Mouse (Mus musculus): ENCODE data around the gene A830031A19Rik. TPM values are rescaled to one million over a fixed set of nuclear protein-coding genes. Genes with fewer than 3 reads are reported as not detected.

Gene A830031A19Rik
- polyA plus RNA-seq, 1 experiment from 2014 or later: not detected

GRCm38 (mm10) chr11:24060428-24060827 lies 14.4 kb downstream of the A830031A19Rik start:
- Histone ChIP-seq H3K27me3 (ENCODE audit: control insufficient read depth, insufficient read depth, low read length) (peaks cover 34% of the 10 kb centered on the region), H3K4me3 (ENCODE audit: control insufficient read depth in 1 of 2, insufficient read depth in 1 of 2, low read depth in 1 of 2, low read length in 2 of 2) (peak overlapping the region; percentile 32 to 34; a peak in 3 of 4 replicates), H3K27ac (replicated peaks in 1 of 2; ENCODE audit: control insufficient read depth in 1 of 2, insufficient read depth in 1 of 2, low read depth in 2 of 2, low read length in 2 of 2) (no peak overlapping the region), H3K9me3 (ENCODE audit: control insufficient read depth, low read length) (no peaks in the 10 kb centered on the region), H3K4me2 (ENCODE audit: low read length) (peak overlapping the region; percentile 67), H3K9ac (ENCODE audit: low read length) (no peak overlapping the region), H3K36me3 (ENCODE audit: control insufficient read depth, insufficient read depth, low read length) (no peaks in the 10 kb centered on the region), H3K4me1 (ENCODE audit: control insufficient read depth in 2 of 2, insufficient read depth in 2 of 2, low read length in 2 of 2) (peaks cover 0 to 7% of the 10 kb centered on the region in 2 experiments; a peak in 3 of 4 replicates)
- no peak for ATAC-seq (ENCODE audit: insufficient number of reproducible peaks, insufficient read depth, low FRiP score, low read depth)
- 12% methylated on average over 5 of the region's 5 CpGs for WGBS

DNA sequence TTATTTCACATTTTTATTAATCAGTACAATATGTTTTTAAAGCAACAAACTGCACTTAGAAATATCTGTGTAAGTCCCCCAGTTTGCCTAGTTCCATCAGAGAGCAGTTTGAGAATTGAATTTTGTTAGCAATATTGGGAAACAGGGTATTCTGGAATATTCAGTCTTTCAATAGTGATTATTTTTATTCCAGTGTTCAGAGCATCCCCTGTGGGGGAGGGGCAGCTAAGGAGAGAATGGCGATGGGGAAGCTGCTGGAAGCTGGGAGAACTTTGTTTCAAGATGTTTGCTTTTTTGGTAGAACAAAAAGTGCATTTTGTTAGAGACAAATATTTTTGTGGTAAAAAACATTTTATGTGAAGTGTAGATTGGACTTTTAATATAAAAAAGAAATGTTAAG lies 15.7 kb downstream of the A830031A19Rik start:
- peaks cover 0 to 7% of the 10 kb centered on the region in 2 experiments; a peak in 3 of 4 replicates for H3K4me1 ChIP-seq (ENCODE audit: control insufficient read depth in 2 of 2, insufficient read depth in 2 of 2, low read length in 2 of 2)
- H3K36me3 ChIP-seq (ENCODE audit: control insufficient read depth, insufficient read depth, low read length): no peaks in the 10 kb centered on the region
- no peaks in the 10 kb centered on the region for H3K9me3 ChIP-seq (ENCODE audit: control insufficient read depth, low read length)
- WGBS: 14% methylated on average over 1 of the region's 1 CpGs
- H3K27ac ChIP-seq (replicated peaks in 1 of 2; ENCODE audit: control insufficient read depth in 1 of 2, insufficient read depth in 1 of 2, low read depth in 2 of 2, low read length in 2 of 2): no peak overlapping the region
- no peak overlapping the region for H3K4me3 ChIP-seq (ENCODE audit: control insufficient read depth in 1 of 2, insufficient read depth in 1 of 2, low read depth in 1 of 2, low read length in 2 of 2)
- H3K9ac ChIP-seq (ENCODE audit: low read length): no peak overlapping the region
- H3K27me3 ChIP-seq (ENCODE audit: control insufficient read depth, insufficient read depth, low read length): peaks cover 34% of the 10 kb centered on the region
- no peak for ATAC-seq (ENCODE audit: insufficient number of reproducible peaks, insufficient read depth, low FRiP score, low read depth)
- no peak overlapping the region for H3K4me2 ChIP-seq (ENCODE audit: low read length)

GRCm38 (mm10) chr11:24052882-24053281 lies 22.0 kb downstream of the A830031A19Rik start:
- no peak overlapping the region for H3K9ac ChIP-seq (ENCODE audit: low read length)
- no peaks in the 10 kb centered on the region for H3K36me3 ChIP-seq (ENCODE audit: control insufficient read depth, insufficient read depth, low read length)
- no peak for ATAC-seq (ENCODE audit: insufficient number of reproducible peaks, insufficient read depth, low FRiP score, low read depth)
- 0 out of 4 replicates have a peak, but pooled peaks cover 0 to 2% of the 10 kb centered on the region in 2 experiments for H3K4me1 ChIP-seq (ENCODE audit: control insufficient read depth in 2 of 2, insufficient read depth in 2 of 2, low read length in 2 of 2)
- H3K27ac ChIP-seq (replicated peaks in 1 of 2; ENCODE audit: control insufficient read depth in 1 of 2, insufficient read depth in 1 of 2, low read depth in 2 of 2, low read length in 2 of 2): no peak overlapping the region
- no peaks in the 10 kb centered on the region for H3K27me3 ChIP-seq (ENCODE audit: control insufficient read depth, insufficient read depth, low read length)
- H3K9me3 ChIP-seq (ENCODE audit: control insufficient read depth, low read length): no peaks in the 10 kb centered on the region
- no peak overlapping the region for H3K4me2 ChIP-seq (ENCODE audit: low read length)
- H3K4me3 ChIP-seq (ENCODE audit: control insufficient read depth in 1 of 2, insufficient read depth in 1 of 2, low read depth in 1 of 2, low read length in 2 of 2): no peak overlapping the region
- WGBS: 60% methylated on average over 6 of the region's 6 CpGs

DNA sequence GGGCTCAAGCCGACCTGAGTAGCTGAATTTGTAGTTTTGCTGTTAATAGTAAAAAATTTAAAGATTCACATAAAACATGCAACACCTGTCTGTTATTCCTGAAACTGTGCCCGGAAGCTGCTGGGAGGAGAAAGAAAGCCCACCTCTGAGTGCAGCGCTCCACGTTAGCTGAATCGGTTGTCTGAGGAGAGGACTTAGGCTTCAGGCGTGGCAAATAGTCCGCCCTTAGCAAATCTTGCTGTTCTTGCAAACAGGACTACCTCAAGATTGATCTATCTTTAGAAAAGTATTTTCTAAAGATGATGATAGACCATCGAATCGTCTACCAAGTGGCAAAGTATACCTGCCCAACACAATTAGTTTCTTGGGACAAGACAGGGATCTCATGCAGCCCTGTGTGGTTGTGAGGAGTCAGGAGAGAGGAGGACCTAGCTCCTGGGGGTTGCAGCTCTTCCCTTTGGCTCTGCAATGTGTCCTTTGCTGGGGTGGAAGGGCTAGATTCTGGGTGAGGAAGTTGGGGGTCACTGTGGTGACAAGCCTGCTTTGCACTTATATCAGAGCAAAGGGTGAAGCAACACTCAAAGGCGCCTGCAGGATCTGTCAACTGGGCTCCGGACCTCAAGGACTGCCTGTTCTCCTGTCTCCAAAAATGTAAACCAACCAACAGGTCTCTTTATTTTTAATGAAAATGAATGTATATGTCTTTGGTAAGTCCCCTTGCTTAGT lies 24.7 kb downstream of the A830031A19Rik start:
- Histone ChIP-seq H3K4me1 (ENCODE audit: control insufficient read depth in 2 of 2, insufficient read depth in 2 of 2, low read length in 2 of 2) (0 out of 4 replicates have a peak, but pooled peaks cover 0 to 2% of the 10 kb centered on the region in 2 experiments), H3K36me3 (ENCODE audit: control insufficient read depth, insufficient read depth, low read length) (no peaks in the 10 kb centered on the region), H3K9ac (ENCODE audit: low read length) (no peak overlapping the region), H3K4me3 (ENCODE audit: control insufficient read depth in 1 of 2, insufficient read depth in 1 of 2, low read depth in 1 of 2, low read length in 2 of 2) (no peak overlapping the region), H3K27me3 (ENCODE audit: control insufficient read depth, insufficient read depth, low read length) (no peaks in the 10 kb centered on the region), H3K9me3 (ENCODE audit: control insufficient read depth, low read length) (no peaks in the 10 kb centered on the region), H3K4me2 (ENCODE audit: low read length) (peak overlapping the region; percentile 70; the same call in 1 of the 2 replicates), H3K27ac (replicated peaks in 1 of 2; ENCODE audit: control insufficient read depth in 1 of 2, insufficient read depth in 1 of 2, low read depth in 2 of 2, low read length in 2 of 2) (no peak overlapping the region)
- WGBS: 72% methylated on average over 11 of the region's 11 CpGs
- ATAC-seq (ENCODE audit: insufficient number of reproducible peaks, insufficient read depth, low FRiP score, low read depth): no peak

DNA sequence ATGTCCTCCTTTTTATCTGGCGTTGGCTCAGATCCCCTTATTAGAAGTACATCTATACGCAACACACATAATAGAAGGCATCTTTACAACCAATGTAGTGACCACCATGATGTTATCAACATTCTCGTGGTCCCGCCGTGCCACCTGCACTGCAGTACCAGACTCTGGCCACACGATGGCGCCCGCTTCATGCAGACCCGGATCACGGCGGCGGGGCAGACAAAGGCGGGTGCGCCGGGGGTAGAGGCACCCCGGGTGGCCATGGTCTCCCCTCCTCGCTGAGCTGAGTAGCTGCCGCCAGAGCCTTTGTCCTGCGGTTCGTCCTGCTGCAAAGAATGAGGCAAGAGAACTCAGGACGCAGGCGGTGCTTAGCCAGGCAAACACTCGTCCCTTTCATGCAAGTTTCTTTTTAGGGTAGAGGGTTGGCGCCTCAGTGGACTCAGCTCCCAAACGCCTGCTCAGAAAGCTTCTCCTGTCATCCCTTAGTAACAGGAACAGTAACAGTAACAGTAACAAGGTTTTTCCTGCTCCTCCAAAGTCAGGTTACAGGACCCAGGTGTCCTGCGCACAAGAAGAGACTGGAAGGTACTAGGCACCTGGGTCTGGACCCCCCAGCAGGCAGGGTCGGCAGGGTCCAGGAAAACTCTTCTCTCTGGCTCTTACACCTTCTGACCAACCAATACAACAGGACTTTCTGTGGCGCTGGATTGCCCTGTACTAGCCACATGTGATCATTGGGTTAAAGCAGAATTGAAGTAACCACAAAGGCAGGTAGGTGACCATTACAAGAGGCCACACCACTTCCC lies 25.4 kb downstream of the A830031A19Rik start:
- Histone ChIP-seq H3K4me2 (ENCODE audit: low read length) (peak overlapping the region; percentile 70), H3K4me3 (ENCODE audit: control insufficient read depth in 1 of 2, insufficient read depth in 1 of 2, low read depth in 1 of 2, low read length in 2 of 2) (peak overlapping the region; percentile 44 to 55), H3K9ac (ENCODE audit: low read length) (peak overlapping the region; percentile 74), H3K36me3 (ENCODE audit: control insufficient read depth, insufficient read depth, low read length) (no peaks in the 10 kb centered on the region), H3K27ac (replicated peaks in 1 of 2; ENCODE audit: control insufficient read depth in 1 of 2, insufficient read depth in 1 of 2, low read depth in 2 of 2, low read length in 2 of 2) (no peak overlapping the region), H3K4me1 (ENCODE audit: control insufficient read depth in 2 of 2, insufficient read depth in 2 of 2, low read length in 2 of 2) (0 out of 4 replicates have a peak, but pooled peaks cover 0 to 2% of the 10 kb centered on the region in 2 experiments), H3K27me3 (ENCODE audit: control insufficient read depth, insufficient read depth, low read length) (no peaks in the 10 kb centered on the region), H3K9me3 (ENCODE audit: control insufficient read depth, low read length) (no peaks in the 10 kb centered on the region)
- peak; percentile 54; the same call in 1 of the 2 replicates for ATAC-seq (ENCODE audit: insufficient number of reproducible peaks, insufficient read depth, low FRiP score, low read depth)
- WGBS: 5% methylated on average over 28 of the region's 28 CpGs

DNA sequence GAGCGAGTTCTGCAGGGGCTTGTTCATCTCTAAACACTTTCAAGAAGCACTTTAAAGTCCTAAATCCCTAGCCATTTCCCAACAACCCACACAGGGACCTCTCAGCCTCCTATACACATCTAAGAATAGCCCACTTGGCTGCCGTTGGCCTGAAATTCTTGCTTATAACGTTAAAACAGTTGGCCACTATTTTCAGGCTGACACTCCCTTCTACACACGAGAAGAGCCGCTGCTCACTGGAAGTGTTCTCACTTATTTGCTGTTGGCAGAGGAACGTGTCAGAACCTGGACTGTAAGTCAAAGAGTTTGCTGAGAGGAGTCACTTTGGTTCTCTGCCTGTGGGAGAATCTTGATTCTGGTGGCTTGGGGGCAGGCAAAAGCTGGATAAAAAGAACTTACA lies 30.8 kb downstream of the A830031A19Rik start:
- Histone ChIP-seq H3K27ac (replicated peaks in 1 of 2; ENCODE audit: control insufficient read depth in 1 of 2, insufficient read depth in 1 of 2, low read depth in 2 of 2, low read length in 2 of 2) (no peak overlapping the region), H3K4me3 (ENCODE audit: control insufficient read depth in 1 of 2, insufficient read depth in 1 of 2, low read depth in 1 of 2, low read length in 2 of 2) (no peak overlapping the region), H3K4me1 (ENCODE audit: control insufficient read depth in 2 of 2, insufficient read depth in 2 of 2, low read length in 2 of 2) (peaks cover 0 to 2% of the 10 kb centered on the region in 2 experiments; a peak in 2 of 4 replicates), H3K9ac (ENCODE audit: low read length) (no peak overlapping the region), H3K9me3 (ENCODE audit: control insufficient read depth, low read length) (no peaks in the 10 kb centered on the region), H3K27me3 (ENCODE audit: control insufficient read depth, insufficient read depth, low read length) (no peaks in the 10 kb centered on the region), H3K4me2 (ENCODE audit: low read length) (no peak overlapping the region), H3K36me3 (ENCODE audit: control insufficient read depth, insufficient read depth, low read length) (no peaks in the 10 kb centered on the region)
- no peak for ATAC-seq (ENCODE audit: insufficient number of reproducible peaks, insufficient read depth, low FRiP score, low read depth)
- WGBS: 34% methylated on average over 6 of the region's 6 CpGs

DNA sequence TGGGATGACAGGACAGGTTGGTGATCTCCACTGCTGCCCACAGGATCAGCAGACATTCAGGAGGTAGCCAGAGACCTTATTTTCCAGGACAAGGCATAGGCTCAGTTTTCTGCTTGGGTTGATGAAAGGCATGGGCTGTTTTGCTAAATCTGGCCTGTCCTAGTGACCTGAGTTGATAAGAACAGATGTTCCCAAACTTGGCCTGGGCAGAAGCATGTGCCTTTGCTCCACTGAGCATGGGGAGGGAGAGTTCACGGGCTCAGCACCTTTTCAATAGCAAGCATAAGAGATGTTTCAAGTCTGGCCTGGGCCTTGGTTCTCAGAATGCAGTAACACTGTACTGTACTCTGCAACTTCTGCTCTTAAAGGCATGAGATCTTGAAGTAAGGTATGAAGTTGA lies 54.1 kb downstream of the A830031A19Rik start:
- H3K4me1 ChIP-seq (ENCODE audit: control insufficient read depth in 2 of 2, insufficient read depth in 2 of 2, low read length in 2 of 2): peaks cover 8 to 13% of the 10 kb centered on the region in 2 experiments; a peak in 2 of 4 replicates
- no peak overlapping the region for H3K9ac ChIP-seq (ENCODE audit: low read length)
- H3K9me3 ChIP-seq (ENCODE audit: control insufficient read depth, low read length): no peaks in the 10 kb centered on the region
- H3K27ac ChIP-seq (replicated peaks in 1 of 2; ENCODE audit: control insufficient read depth in 1 of 2, insufficient read depth in 1 of 2, low read depth in 2 of 2, low read length in 2 of 2): no peak overlapping the region
- no peak overlapping the region for H3K4me3 ChIP-seq (ENCODE audit: control insufficient read depth in 1 of 2, insufficient read depth in 1 of 2, low read depth in 1 of 2, low read length in 2 of 2)
- H3K36me3 ChIP-seq (ENCODE audit: control insufficient read depth, insufficient read depth, low read length): no peaks in the 10 kb centered on the region
- 46% methylated on average over 1 of the region's 1 CpGs for WGBS
- no peaks in the 10 kb centered on the region for H3K27me3 ChIP-seq (ENCODE audit: control insufficient read depth, insufficient read depth, low read length)
- ATAC-seq (ENCODE audit: insufficient number of reproducible peaks, insufficient read depth, low FRiP score, low read depth): no peak
- H3K4me2 ChIP-seq (ENCODE audit: low read length): no peak overlapping the region

All from heart, embryonic 14.5 days (tissue).